Mouse (Mus musculus): ENCODE results near the gene Otop2. TPM values are rescaled to one million over a fixed set of nuclear protein-coding genes. Genes with fewer than 3 reads are reported as not detected.

The Otop2 gene
- polyA plus RNA-seq (2012; ENCODE audit: low replicate concordance): not detected in 2 replicates

DNA sequence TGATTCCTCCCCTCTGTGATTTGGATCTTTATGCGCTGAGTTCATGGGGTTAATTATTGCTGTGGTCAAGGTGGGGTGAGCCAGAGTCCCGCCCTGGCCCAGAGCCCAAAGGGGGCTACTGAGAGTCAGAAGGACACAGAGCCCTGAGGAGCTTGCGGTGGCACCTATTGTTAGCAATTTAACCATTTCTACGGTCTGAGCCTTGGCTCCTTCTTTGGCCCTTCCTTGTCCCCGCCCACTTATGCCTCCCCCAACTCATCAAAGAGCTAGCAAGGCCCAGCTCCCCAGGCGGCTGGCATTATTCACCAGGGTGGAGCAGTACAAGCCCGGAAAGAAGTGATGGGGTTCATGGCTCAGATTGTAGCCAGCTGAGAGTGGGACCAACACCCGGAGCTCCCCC, at the start of gene Otop2:
Otop2 (plus strand) TSS at position 301 of the 400 bp plus-strand sequence.

GRCm38 (mm10) chr11:115267061-115267883, 39.7 kb upstream of the Otop2 start, which contains the start of gene Grin2c:
TSS of gene Grin2c (minus strand) at chr11:115267243.

DNA sequence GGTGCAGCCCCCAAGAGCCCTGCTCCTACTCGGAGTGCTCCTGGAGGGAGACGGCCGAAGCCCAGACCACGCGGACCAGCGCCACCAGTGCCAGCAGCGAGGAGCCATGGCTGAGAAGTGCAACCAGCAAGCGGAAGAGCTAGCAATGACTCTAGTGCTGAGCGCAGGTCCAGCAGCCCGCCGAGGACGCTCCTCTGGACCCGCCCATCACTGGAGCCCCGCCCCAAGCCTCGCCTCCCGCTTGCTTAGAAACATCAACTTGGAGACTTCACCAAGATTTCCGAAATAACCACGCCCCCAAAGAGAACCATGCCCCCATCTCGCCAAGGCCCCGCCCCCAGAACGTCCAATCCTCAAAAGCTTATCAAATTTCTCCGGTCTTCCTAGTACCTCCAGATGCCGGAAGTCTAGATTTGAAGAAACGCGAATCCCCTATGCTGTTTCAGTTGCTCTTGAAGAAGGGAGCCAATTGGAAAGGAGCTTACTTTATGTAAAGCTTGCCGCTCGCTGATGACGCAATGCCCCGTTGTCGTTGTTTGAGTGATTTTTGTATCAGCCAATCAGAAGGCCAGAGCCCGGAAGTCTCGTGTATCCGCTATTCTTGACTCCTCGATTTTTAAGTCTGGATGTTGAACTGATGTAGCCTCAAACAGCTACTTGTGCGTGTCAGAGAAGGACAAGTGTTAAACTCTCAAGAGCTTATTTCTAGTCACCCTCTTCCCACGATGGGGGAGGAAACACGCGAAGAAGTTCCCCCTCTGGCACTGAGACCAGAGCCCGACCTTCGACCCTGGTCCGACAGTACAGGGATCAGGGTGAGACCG, 30.0 kb upstream of the Otop2 start, which contains the start of gene Fdxr:
Fdxr (minus strand) TSS at position 271 of the 824 bp plus-strand sequence.

DNA sequence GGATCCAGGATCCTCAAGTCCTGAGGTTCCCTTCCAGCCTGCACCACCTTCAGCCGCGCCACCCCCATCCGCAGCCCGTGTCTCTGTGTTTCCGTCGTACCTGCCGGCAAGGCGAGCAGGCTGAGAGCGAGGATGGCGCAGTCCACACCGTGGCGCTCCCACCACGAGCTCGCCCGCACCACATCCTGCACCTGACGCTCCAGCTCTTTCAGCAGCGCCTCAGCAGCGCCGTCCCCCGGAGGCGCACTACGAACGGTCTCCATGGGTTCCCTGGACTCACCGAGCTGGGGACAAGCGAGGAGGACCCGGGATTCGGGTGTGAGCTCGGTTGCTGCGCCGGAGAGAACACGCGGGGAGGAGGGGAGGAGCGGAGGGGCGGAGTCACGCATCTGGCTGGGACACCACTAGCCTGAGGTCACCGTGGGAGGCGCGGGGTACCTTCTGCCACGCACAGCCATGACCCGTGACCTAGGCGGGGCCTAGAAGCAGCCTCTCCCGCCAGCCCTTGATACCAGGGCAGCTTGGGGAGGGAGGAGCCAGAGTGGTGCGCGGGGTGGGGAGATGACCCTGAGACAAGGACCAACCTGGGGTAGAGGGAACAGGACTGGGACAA, 9.6 kb upstream of the Otop2 start, which contains the start of gene Fads6:
Fads6 (minus strand) TSS at position 450 of the 613 bp plus-strand sequence.

GRCm38 (mm10) chr11:115321906-115322693, 15.1 kb downstream of the Otop2 start, which contains the start of gene Ush1g:
TSS of gene Ush1g (minus strand) at chr11:115322041.

GRCm38 (mm10) chr11:115334531-115334930, 27.6 kb downstream of the Otop2 start, which contains the start of gene Otop3:
TSS of gene Otop3 (plus strand) at chr11:115334731.

GRCm38 (mm10) chr11:115367395-115367944, 60.5 kb downstream of the Otop2 start, which contains the start of gene Hid1:
TSS of gene Hid1 (minus strand) at chr11:115367756.

Other genes starting within 250 kb of the Otop2 start
- 0.08 TPM in 2 replicates for gene Cd300e, start 245.0 kb upstream of the Otop2 start, polyA plus RNA-seq (2012; ENCODE audit: low replicate concordance)
- 1.5 TPM in 2 replicates for gene Rab37, start 215.7 kb upstream of the Otop2 start, polyA plus RNA-seq (2012; ENCODE audit: low replicate concordance)
- gene Cd300lf, start 173.2 kb upstream of the Otop2 start, polyA plus RNA-seq (2012; ENCODE audit: low replicate concordance): 0.87 and 2.4 TPM in 2 replicates
- gene Slc9a3r1, start 143.8 kb upstream of the Otop2 start, polyA plus RNA-seq (2012; ENCODE audit: low replicate concordance): 29.5 and 39.0 TPM in 2 replicates
- gene Tmem104, start 119.7 kb upstream of the Otop2 start, polyA plus RNA-seq (2012; ENCODE audit: low replicate concordance): 9.5 and 18.3 TPM in 2 replicates
- 11.2 and 17.7 TPM in 2 replicates for gene Nat9, start 119.3 kb upstream of the Otop2 start, polyA plus RNA-seq (2012; ENCODE audit: low replicate concordance)
- gene Grin2c, start 39.9 kb upstream of the Otop2 start, polyA plus RNA-seq (2012; ENCODE audit: low replicate concordance): 2.6 and 3.5 TPM in 2 replicates
- 28.9 and 35.2 TPM in 2 replicates for gene Fdxr, start 30.1 kb upstream of the Otop2 start, polyA plus RNA-seq (2012; ENCODE audit: low replicate concordance)
- 0.05 and 0.08 TPM in 2 replicates for gene Fads6, start 9.5 kb upstream of the Otop2 start, polyA plus RNA-seq (2012; ENCODE audit: low replicate concordance)
- gene Ush1g, start 14.9 kb downstream of the Otop2 start, polyA plus RNA-seq (2012; ENCODE audit: low replicate concordance): 0.28 and 0.50 TPM in 2 replicates
- not detected in 2 replicates for gene Otop3, start 27.6 kb downstream of the Otop2 start, polyA plus RNA-seq (2012; ENCODE audit: low replicate concordance)
- gene Hid1, start 60.6 kb downstream of the Otop2 start, polyA plus RNA-seq (2012; ENCODE audit: low replicate concordance): 1.3 and 1.7 TPM in 2 replicates
- 0.75 and 0.91 TPM in 2 replicates for gene Cdr2l, start 74.8 kb downstream of the Otop2 start, polyA plus RNA-seq (2012; ENCODE audit: low replicate concordance)
- 57.4 and 57.8 TPM in 2 replicates for gene Mrpl58, start 96.6 kb downstream of the Otop2 start, polyA plus RNA-seq (2012; ENCODE audit: low replicate concordance)
- 11.6 and 26.2 TPM in 2 replicates for gene Atp5h, start 112.8 kb downstream of the Otop2 start, polyA plus RNA-seq (2012; ENCODE audit: low replicate concordance)
- gene Kctd2, start 113.0 kb downstream of the Otop2 start, polyA plus RNA-seq (2012; ENCODE audit: low replicate concordance): 18.3 and 34.4 TPM in 2 replicates
- not detected in 2 replicates for gene Trim80, start 133.4 kb downstream of the Otop2 start, polyA plus RNA-seq (2012; ENCODE audit: low replicate concordance)
- gene Slc16a5, start 155.3 kb downstream of the Otop2 start, polyA plus RNA-seq (2012; ENCODE audit: low replicate concordance): 0.21 and 2.1 TPM in 2 replicates
- 38.6 and 55.7 TPM in 2 replicates for gene Armc7, start 168.5 kb downstream of the Otop2 start, polyA plus RNA-seq (2012; ENCODE audit: low replicate concordance)
- 70.2 and 101 TPM in 2 replicates for gene Nt5c, start 184.7 kb downstream of the Otop2 start, polyA plus RNA-seq (2012; ENCODE audit: low replicate concordance)
- gene Jpt1, start 207.2 kb downstream of the Otop2 start, polyA plus RNA-seq (2012; ENCODE audit: low replicate concordance): 242 and 300 TPM in 2 replicates
- gene Sumo2, start 229.1 kb downstream of the Otop2 start, polyA plus RNA-seq (2012; ENCODE audit: low replicate concordance): 68.7 and 370 TPM in 2 replicates